Mouse (Mus musculus) lung, postnatal 0 days (tissue): ENCODE results near the gene Mrs2. TPM values are rescaled to one million over a fixed set of nuclear protein-coding genes. Genes with fewer than 3 reads are reported as not detected.
A peak's percentile ranks its signal among the peaks of the same experiment; 100 is the strongest.

Experiments
- ATAC-seq: fragments of 200-750 bp; cut with Nextera tagmentation; 2 replicates; pipeline ENCODE4 v1.8.0; 2017; ENCODE audit warnings: moderate library complexity
- DNase-seq: peaks from one replicate; pipeline ENCODE4 v3.0.0-alpha.2; 2016; ENCODE audit warnings: low spot score
- H3K27ac ChIP-seq: fragments of 300-500 bp; sonication (generic); 2 replicates; pipeline ENCODE4 v1.5.1; 2014; ENCODE audit warnings: antibody characterized with exemption, mild to moderate bottlenecking, low read length, mixed read lengths
- H3K27me3 ChIP-seq: fragments of 300-500 bp; sonication (generic); replicated peaks from 2 replicates; pipeline ENCODE4 v1.6.1; 2014; ENCODE audit warnings: low read length, mixed read lengths; ENCODE audit not compliant: insufficient read depth
- H3K36me3 ChIP-seq: fragments of 300-500 bp; sonication (generic); 2 replicates; pipeline ENCODE4 v1.6.1; 2014; ENCODE audit warnings: low read length, mixed read lengths; ENCODE audit not compliant: insufficient read depth
- H3K4me1 ChIP-seq: fragments of 300-500 bp; sonication (generic); 2 replicates; pipeline ENCODE4 v1.6.1; 2014; ENCODE audit warnings: antibody characterized with exemption, low read depth, low read length, mixed read lengths; ENCODE audit not compliant: insufficient read depth
- H3K4me2 ChIP-seq: fragments of 300-500 bp; sonication (generic); replicated peaks from 2 replicates; pipeline ENCODE4 v1.6.1; 2014; ENCODE audit warnings: low read depth, mild to moderate bottlenecking, low read length, moderate library complexity, mixed read lengths
- H3K4me3 ChIP-seq: fragments of 300-500 bp; sonication (generic); 2 replicates; pipeline ENCODE4 v1.5.1; 2014; ENCODE audit warnings: low read depth, low read length
- H3K9ac ChIP-seq: fragments of 300-500 bp; sonication (generic); replicated peaks from 2 replicates; pipeline ENCODE4 v1.6.1; 2014; ENCODE audit warnings: low read depth, mild to moderate bottlenecking
- H3K9me3 ChIP-seq: fragments of 300-500 bp; sonication (generic); 2 replicates; pipeline ENCODE4 v1.6.1; 2016; ENCODE audit warnings: low read length, mixed read lengths
- CTCF ChIP-seq: IDR thresholded peaks from 2 replicates; pipeline ENCODE4 v1.5.1; 2016; ENCODE audit warnings: antibody characterized with exemption, mild to moderate bottlenecking
- EP300 ChIP-seq: IDR thresholded peaks from 2 replicates; pipeline ENCODE4 v1.6.1; 2016; ENCODE audit warnings: antibody characterized with exemption, mild to moderate bottlenecking, control low read depth
- WGBS: fragments of 180-500 bp; shearing (Covaris S2); extraction: QIAGEN DNeasy Blood & Tissue Kit; methylation state at CpG from one replicate; pipeline ENCODE4 v1.1.7; 2014; 5-methylcytosine and 5-hydroxymethylcytosine counted together
- polyA plus RNA-seq: library from polyadenylated mRNA; unstranded; fragments of >200 nt; fragmentation: Nextera tagmentation; extraction: Ambion mirVana; gene quantifications from 2 replicates; pipeline ENCODE4 v1.2.1, GENCODE M21; 2015

The Mrs2 gene
- polyA plus RNA-seq, 1 experiment from 2014 or later: 13.3 TPM

DNA sequence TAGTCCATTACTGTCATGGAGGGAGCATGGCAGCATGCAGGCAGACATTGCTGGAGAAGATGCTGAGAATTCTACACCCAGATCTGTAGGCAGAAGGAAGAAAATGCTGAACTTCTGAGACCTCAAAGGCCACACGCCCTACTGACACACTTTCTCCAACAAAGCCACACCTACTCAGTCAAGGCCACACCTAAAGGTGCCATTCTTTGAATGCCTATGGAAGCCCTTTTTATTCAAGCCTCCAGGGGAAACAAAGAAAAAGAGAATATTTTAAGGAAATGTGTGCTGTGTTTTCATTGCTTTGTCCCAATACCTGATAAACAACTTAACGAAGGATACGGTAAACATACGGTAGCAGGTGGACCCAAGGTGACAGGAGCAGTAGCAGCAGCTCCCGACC is 32.5 kb upstream of the Mrs2 start:
- TF ChIP-seq CTCF: no peak
- TF ChIP-seq EP300: no peak
- Histone ChIP-seq H3K9ac (no peak overlapping the region), H3K36me3 (no peaks in the 10 kb centered on the region), H3K4me1 (no peaks in the 10 kb centered on the region), H3K27ac (no peak overlapping the region), H3K4me2 (no peak overlapping the region), H3K27me3 (peaks cover 10% of the 10 kb centered on the region; the same call in 1 of the 2 replicates), H3K4me3 (no peak overlapping the region), H3K9me3 (no peaks in the 10 kb centered on the region)
- DNase-seq (no peak), ATAC-seq (no peak)
- 74% methylated on average over 5 of the region's 5 CpGs for WGBS

DNA sequence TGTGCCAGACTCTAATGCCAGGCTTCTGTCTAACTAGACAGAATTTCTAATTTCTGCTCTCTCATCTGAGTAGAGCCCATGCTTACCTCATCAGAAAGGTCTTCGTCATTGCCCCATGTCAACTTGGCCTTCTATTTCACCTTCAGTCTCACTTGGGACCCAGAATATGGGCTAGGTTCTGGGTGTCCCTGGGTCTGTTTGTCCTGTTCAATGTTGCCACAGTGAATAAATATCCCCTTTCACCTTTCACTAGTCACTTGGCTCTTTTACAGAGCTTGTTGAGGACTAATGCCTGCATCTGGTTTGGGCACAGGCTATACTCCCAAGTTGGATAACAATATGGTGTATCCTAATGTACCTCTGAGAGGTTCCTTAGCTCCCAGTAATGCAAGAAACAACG is 19.3 kb upstream of the Mrs2 start:
- Histone ChIP-seq H3K4me3 (no peak overlapping the region), H3K36me3 (no peaks in the 10 kb centered on the region), H3K9me3 (no peaks in the 10 kb centered on the region), H3K9ac (no peak overlapping the region), H3K27me3 (no peaks in the 10 kb centered on the region), H3K4me1 (no peaks in the 10 kb centered on the region), H3K4me2 (no peak overlapping the region), H3K27ac (no peak overlapping the region)
- 78% methylated on average over 2 of the region's 2 CpGs for WGBS
- TF ChIP-seq CTCF (no peak), EP300 (no peak)
- no peak for ATAC-seq
- DNase-seq: no peak

GRCm38 (mm10) chr13:25027114-25027425 is 6.9 kb upstream of the Mrs2 start:
- no peaks in the 10 kb centered on the region for H3K36me3 ChIP-seq
- H3K27me3 ChIP-seq: no peaks in the 10 kb centered on the region
- no peak overlapping the region for H3K4me3 ChIP-seq
- H3K9me3 ChIP-seq: no peaks in the 10 kb centered on the region
- no peak overlapping the region for H3K9ac ChIP-seq
- no peak for DNase-seq
- no peak overlapping the region for H3K4me2 ChIP-seq
- no peaks in the 10 kb centered on the region for H3K4me1 ChIP-seq
- ATAC-seq: no peak
- no peak overlapping the region for H3K27ac ChIP-seq
- 84% methylated on average over 3 of the region's 3 CpGs for WGBS
- TF ChIP-seq CTCF (no peak), EP300 (no peak)

GRCm38 (mm10) chr13:25026409-25027113 is 6.4 kb upstream of the Mrs2 start:
- TF ChIP-seq EP300: no peak
- TF ChIP-seq CTCF: no peak
- Histone ChIP-seq H3K9ac (no peak overlapping the region), H3K9me3 (no peaks in the 10 kb centered on the region), H3K27me3 (no peaks in the 10 kb centered on the region), H3K36me3 (no peaks in the 10 kb centered on the region), H3K4me1 (no peaks in the 10 kb centered on the region), H3K27ac (no peak overlapping the region), H3K4me3 (no peak overlapping the region), H3K4me2 (no peak overlapping the region)
- ATAC-seq: no peak
- WGBS: 82% methylated on average over 6 of the region's 6 CpGs
- no peak for DNase-seq

DNA sequence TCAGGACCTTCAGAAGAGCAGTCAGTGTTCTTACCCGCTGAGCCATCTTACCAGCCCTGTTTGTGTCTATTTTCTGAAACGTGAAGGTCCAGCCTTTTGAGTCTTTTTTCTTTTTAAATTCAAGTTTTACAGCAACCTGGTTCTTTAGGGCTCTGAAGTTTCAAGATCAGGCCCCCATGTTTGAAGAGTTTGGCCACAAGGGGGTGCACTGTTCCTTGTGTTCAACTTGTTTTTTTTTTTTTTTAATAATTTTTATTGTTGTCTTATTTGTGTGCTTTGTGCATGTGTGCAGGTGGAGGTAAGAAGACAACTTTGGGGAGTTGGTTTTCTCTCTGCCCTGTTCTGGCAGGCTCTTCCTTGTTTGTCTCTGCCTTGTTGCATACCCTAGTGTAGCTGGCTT is 4.5 kb upstream of the Mrs2 start:
- ATAC-seq: no peak
- H3K27ac ChIP-seq: no peak overlapping the region
- WGBS: 29% methylated on average over 2 of the region's 2 CpGs
- TF ChIP-seq CTCF (peak; percentile 55), EP300 (no peak)
- peak; percentile 41 for DNase-seq
- H3K4me1 ChIP-seq: no peaks in the 10 kb centered on the region
- H3K36me3 ChIP-seq: no peaks in the 10 kb centered on the region
- no peaks in the 10 kb centered on the region for H3K9me3 ChIP-seq
- no peak overlapping the region for H3K4me2 ChIP-seq
- H3K27me3 ChIP-seq: no peaks in the 10 kb centered on the region
- no peak overlapping the region for H3K4me3 ChIP-seq
- H3K9ac ChIP-seq: no peak overlapping the region

GRCm38 (mm10) chr13:25023129-25023528 is 3.0 kb upstream of the Mrs2 start:
- 75% methylated on average over 3 of the region's 3 CpGs for WGBS
- no peak for DNase-seq
- ATAC-seq: no peak

DNA sequence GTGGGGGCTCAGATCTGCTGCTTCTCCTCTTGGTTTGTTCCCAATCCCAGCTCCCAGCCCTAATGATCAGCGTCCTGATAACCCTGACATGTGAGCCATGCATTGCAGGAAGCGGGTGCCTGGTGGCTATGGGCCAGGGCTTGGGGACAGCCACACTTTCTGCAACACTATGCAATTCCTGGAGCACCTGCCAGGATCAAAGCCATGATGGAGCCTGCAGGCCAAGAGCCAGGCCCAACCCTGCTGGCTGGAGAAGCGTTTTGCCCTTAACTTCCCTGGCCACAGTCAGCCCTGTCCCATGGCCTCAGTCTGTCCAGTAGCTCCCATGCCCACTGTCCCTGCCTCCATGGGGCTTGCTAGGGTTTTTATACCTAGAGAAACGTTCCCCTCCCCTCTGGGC is 2.2 kb upstream of the Mrs2 start:
- TF ChIP-seq EP300 (no peak), CTCF (no peak)
- 64% methylated on average over 4 of the region's 4 CpGs for WGBS
- Histone ChIP-seq H3K9me3 (no peaks in the 10 kb centered on the region), H3K36me3 (no peaks in the 10 kb centered on the region), H3K27ac (no peak overlapping the region), H3K4me1 (peaks cover 8% of the 10 kb centered on the region; the same call in 1 of the 2 replicates), H3K9ac (no peak overlapping the region), H3K27me3 (no peaks in the 10 kb centered on the region), H3K4me2 (no peak overlapping the region), H3K4me3 (no peak overlapping the region)
- DNase-seq (no peak), ATAC-seq (no peak)

More at GRCm38 (mm10) chr13:25023129-25023528, 3.0 kb upstream of the Mrs2 start:
- no peak overlapping the region for H3K9ac ChIP-seq
- H3K27me3 ChIP-seq: no peaks in the 10 kb centered on the region
- no peaks in the 10 kb centered on the region for H3K36me3 ChIP-seq
- H3K4me2 ChIP-seq: no peak overlapping the region
- H3K27ac ChIP-seq: no peak overlapping the region
- no peak for TF ChIP-seq CTCF
- TF ChIP-seq EP300: no peak
- H3K4me1 ChIP-seq: peaks cover 8% of the 10 kb centered on the region; the same call in 1 of the 2 replicates
- H3K4me3 ChIP-seq: no peak overlapping the region
- no peaks in the 10 kb centered on the region for H3K9me3 ChIP-seq
